Mouse (Mus musculus) CD4-positive, CD25-positive, alpha-beta regulatory T cell, adult 2 months (primary cell): ENCODE data around the gene Tacc3.
A peak's percentile ranks its signal among the peaks of the same experiment; 100 is the strongest.

Source experiments
- DNase-seq: peaks from one replicate; pipeline ENCODE4 v3.0.0-alpha.2; 2012; ENCODE audit warnings: low read depth, low spot score

Gene Tacc3

GRCm38 (mm10) chr5:33694848-33695717, 37.2 kb downstream of the Tacc3 start:
- no peak for DNase-seq

GRCm38 (mm10) chr5:33695718-33696121, 37.8 kb downstream of the Tacc3 start:
- DNase-seq: no peak

GRCm38 (mm10) chr5:33696430-33696829, 38.5 kb downstream of the Tacc3 start:
- no peak for DNase-seq

- no peak for DNase-seq
Measured at GRCm38 (mm10) chr5:33697534-33697933, 39.6 kb downstream of the Tacc3 start.

GRCm38 (mm10) chr5:33697947-33698512, 40.1 kb downstream of the Tacc3 start:
- no peak for DNase-seq

- DNase-seq: no peak
Measured at GRCm38 (mm10) chr5:33698669-33699068, 40.7 kb downstream of the Tacc3 start.

GRCm38 (mm10) chr5:33700010-33700409, 42.1 kb downstream of the Tacc3 start:
- no peak for DNase-seq

- no peak for DNase-seq
Measured at GRCm38 (mm10) chr5:33701832-33702231, 43.9 kb downstream of the Tacc3 start.

- DNase-seq: no peak
Measured at GRCm38 (mm10) chr5:33703999-33704398, 46.1 kb downstream of the Tacc3 start.

- no peak for DNase-seq
Measured at GRCm38 (mm10) chr5:33704945-33705611, 47.1 kb downstream of the Tacc3 start.

- DNase-seq: no peak
Measured at GRCm38 (mm10) chr5:33705612-33706349, 47.9 kb downstream of the Tacc3 start.

- DNase-seq: no peak
Measured at GRCm38 (mm10) chr5:33706350-33706629, 48.4 kb downstream of the Tacc3 start.

- DNase-seq: no peak
Measured at GRCm38 (mm10) chr5:33707163-33707562, 49.2 kb downstream of the Tacc3 start.

GRCm38 (mm10) chr5:33709037-33709436, 51.1 kb downstream of the Tacc3 start:
- DNase-seq: no peak

GRCm38 (mm10) chr5:33712550-33712949, 54.6 kb downstream of the Tacc3 start:
- no peak for DNase-seq

GRCm38 (mm10) chr5:33715182-33715581, 57.3 kb downstream of the Tacc3 start:
- DNase-seq: no peak

GRCm38 (mm10) chr5:33716467-33716866, 58.5 kb downstream of the Tacc3 start:
- no peak for DNase-seq

- DNase-seq: no peak
Measured at GRCm38 (mm10) chr5:33718460-33718859, 60.5 kb downstream of the Tacc3 start.

GRCm38 (mm10) chr5:33720852-33721490, 63.0 kb downstream of the Tacc3 start:
- no peak for DNase-seq

GRCm38 (mm10) chr5:33721541-33722265, 63.8 kb downstream of the Tacc3 start, which contains the start of gene Fgfr3:
Fgfr3 (plus strand) TSS chr5:33721674.
- DNase-seq: peak; percentile 62
